Mouse (Mus musculus): ENCODE data around the gene Wscd2. TPM values are rescaled to one million over a fixed set of nuclear protein-coding genes. Genes with fewer than 3 reads are reported as not detected.
"Not testable (repeated sequence)": the region's sequence is repeated elsewhere in the genome, so short reads cannot be mapped to it uniquely, and the experiment has no call there.

The Wscd2 gene
- polyA plus RNA-seq, 1 experiment from 2014 or later = 5.6 TPM

DNA sequence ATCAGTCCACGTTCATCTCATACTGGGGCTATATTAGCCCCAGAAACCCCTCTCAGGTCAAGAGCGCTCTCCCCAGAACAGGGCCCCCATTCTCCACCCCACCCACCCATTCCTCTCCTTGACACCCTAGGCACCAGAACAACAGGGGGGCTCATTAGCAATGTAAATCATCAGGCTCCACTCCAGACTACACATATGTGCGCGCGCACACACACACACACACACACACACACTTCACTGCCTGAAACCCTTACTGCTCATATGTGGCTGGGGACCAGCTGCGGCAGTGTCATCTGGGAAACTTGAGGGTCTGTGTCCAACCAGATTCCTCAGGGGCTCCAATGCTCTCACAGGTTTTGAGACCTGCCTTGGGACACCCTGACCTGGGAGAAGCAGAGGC is 88.3 kb downstream of the Wscd2 start:
- H3K9ac ChIP-seq (ENCODE audit: low read depth, low read length) = no peak overlapping the region
- no peaks in the 10 kb centered on the region for H3K4me1 ChIP-seq (ENCODE audit: control insufficient read depth, insufficient read depth, low read length)
- H3K9me3 ChIP-seq (ENCODE audit: control insufficient read depth, low read length) = no peaks in the 10 kb centered on the region
- H3K27me3 ChIP-seq (replicated peaks; ENCODE audit: control insufficient read depth, insufficient read depth, low read length) = no peaks in the 10 kb centered on the region
- ATAC-seq = no peak
- no peak overlapping the region for H3K4me2 ChIP-seq (ENCODE audit: low read depth, low read length)
- 83% methylated on average over 6 of the region's 6 CpGs for WGBS
- no peaks in the 10 kb centered on the region for H3K36me3 ChIP-seq (ENCODE audit: control insufficient read depth, insufficient read depth, low read length)
- no peak overlapping the region for H3K27ac ChIP-seq (ENCODE audit: low read length)
- H3K4me3 ChIP-seq (ENCODE audit: low read length) = no peak overlapping the region

DNA sequence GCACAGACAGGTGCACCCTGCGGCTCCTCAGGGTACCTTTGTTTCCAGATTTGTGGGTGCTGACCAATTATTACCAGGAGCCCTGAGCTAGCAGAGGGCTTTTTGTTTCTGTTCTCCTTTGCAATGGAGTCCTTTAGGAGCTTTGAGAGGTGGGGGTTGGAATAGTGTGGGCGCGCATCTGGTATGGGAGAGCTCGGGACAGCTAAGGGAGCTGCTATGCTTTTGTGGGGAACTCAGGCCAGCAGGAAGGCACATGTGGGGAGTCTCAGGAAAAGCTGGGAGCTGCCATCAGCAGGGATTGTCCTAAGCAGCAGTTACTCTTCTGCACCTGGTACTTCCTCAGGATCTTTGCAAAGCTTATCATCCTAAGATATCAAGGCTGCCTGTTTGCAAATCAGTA is 89.0 kb downstream of the Wscd2 start:
- Histone ChIP-seq H3K27me3 (replicated peaks; ENCODE audit: control insufficient read depth, insufficient read depth, low read length) (no peaks in the 10 kb centered on the region), H3K4me1 (ENCODE audit: control insufficient read depth, insufficient read depth, low read length) (no peaks in the 10 kb centered on the region), H3K27ac (ENCODE audit: low read length) (no peak overlapping the region), H3K4me3 (ENCODE audit: low read length) (no peak overlapping the region), H3K36me3 (ENCODE audit: control insufficient read depth, insufficient read depth, low read length) (no peaks in the 10 kb centered on the region), H3K9me3 (ENCODE audit: control insufficient read depth, low read length) (no peaks in the 10 kb centered on the region), H3K4me2 (ENCODE audit: low read depth, low read length) (no peak overlapping the region), H3K9ac (ENCODE audit: low read depth, low read length) (no peak overlapping the region)
- WGBS = 71% methylated on average over 4 of the region's 4 CpGs
- ATAC-seq = no peak

DNA sequence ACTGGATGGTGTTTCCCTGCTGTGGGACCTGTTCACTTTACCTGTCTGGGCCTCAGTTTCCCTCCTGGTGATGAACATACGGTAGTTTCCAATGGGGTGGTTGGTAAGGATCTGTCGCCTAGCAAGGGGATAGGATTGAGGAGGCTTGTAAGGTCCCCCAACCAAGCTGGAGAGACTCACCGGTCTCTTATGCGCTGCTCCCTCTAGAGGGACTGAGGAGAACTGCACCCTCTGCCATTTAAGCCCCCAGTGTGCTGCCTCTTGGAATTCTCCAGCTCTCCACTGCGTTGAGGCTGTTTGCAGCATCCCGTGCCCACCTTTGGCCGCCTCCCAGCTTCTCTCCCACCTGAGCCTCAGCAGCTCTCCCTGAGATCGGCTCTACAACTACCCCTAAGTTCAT is 90.1 kb downstream of the Wscd2 start:
- Histone ChIP-seq H3K9ac (ENCODE audit: low read depth, low read length) (no peak overlapping the region), H3K27ac (ENCODE audit: low read length) (no peak overlapping the region), H3K4me3 (ENCODE audit: low read length) (no peak overlapping the region), H3K27me3 (replicated peaks; ENCODE audit: control insufficient read depth, insufficient read depth, low read length) (no peaks in the 10 kb centered on the region), H3K4me2 (ENCODE audit: low read depth, low read length) (no peak overlapping the region), H3K4me1 (ENCODE audit: control insufficient read depth, insufficient read depth, low read length) (peaks cover 5% of the 10 kb centered on the region; the same call in 1 of the 2 replicates), H3K36me3 (ENCODE audit: control insufficient read depth, insufficient read depth, low read length) (no peaks in the 10 kb centered on the region), H3K9me3 (ENCODE audit: control insufficient read depth, low read length) (no peaks in the 10 kb centered on the region)
- ATAC-seq = no peak
- WGBS = 51% methylated on average over 8 of the region's 8 CpGs

DNA sequence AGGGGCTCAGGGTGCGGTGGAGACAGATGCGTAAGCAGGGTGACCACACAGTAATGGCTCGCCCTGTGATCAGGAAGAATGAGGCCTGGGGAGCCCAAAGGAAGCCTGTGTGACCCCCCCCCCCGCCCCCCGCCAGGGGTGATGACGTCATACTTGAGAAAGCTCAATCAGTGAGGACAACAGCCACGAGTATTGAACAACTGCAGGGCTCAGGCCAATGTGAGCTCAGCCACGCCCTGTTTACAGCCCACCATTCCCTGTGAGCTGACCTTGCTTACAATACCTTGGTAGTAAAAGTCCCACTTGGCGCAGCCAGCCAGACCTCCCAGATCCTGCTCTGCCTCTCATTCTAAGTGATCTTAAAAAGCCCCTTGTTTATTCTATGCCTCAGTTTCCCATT is 90.7 kb downstream of the Wscd2 start:
- no peak for ATAC-seq
- WGBS = 50% methylated on average over 9 of the region's 9 CpGs

DNA sequence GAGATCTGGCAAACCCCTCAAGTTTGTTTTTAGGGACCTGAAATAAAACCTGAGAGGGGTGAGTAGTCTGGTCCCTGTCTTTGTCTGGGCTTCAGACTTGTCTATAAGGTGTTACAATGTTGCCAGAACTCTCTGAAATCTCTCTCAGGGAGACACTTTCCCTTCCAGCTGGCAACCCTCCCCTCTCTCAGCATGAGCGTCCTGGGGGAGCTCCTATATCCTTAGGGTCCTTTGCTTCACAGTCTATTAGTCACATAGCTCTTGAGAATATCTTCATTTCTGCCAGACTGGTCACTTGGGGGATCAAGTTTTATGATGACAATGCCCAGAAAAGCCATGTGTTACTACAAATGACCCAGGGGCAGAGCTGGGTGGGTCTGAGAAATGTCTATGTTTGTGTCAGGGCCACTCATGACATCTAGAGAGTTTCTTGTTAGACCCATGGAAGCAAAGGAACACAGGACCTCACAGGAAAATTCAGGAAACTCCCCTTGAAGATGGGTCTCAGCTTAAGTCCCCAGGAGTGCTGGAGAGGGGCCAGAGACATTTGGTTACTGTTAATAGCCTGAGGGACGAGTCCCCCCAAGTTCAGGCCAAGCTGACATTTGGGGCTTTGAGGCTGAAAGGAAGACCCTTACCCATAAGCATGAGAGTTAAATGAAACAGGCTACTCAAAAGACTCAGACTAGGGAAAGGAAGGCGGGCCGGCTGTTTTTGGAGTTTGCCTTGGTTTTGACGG is 93.5 kb downstream of the Wscd2 start:
- Histone ChIP-seq H3K4me3 (ENCODE audit: low read length) (no peak overlapping the region), H3K4me1 (ENCODE audit: control insufficient read depth, insufficient read depth, low read length) (peaks cover 5% of the 10 kb centered on the region; the same call in 1 of the 2 replicates), H3K4me2 (ENCODE audit: low read depth, low read length) (no peak overlapping the region), H3K9me3 (ENCODE audit: control insufficient read depth, low read length) (no peaks in the 10 kb centered on the region), H3K27ac (ENCODE audit: low read length) (no peak overlapping the region), H3K36me3 (ENCODE audit: control insufficient read depth, insufficient read depth, low read length) (no peaks in the 10 kb centered on the region), H3K27me3 (replicated peaks; ENCODE audit: control insufficient read depth, insufficient read depth, low read length) (no peaks in the 10 kb centered on the region), H3K9ac (ENCODE audit: low read depth, low read length) (no peak overlapping the region)
- no peak for ATAC-seq
- 58% methylated on average over 5 of the region's 5 CpGs for WGBS

More for the DNA sequence above, 90.7 kb downstream of the Wscd2 start:
- H3K36me3 ChIP-seq (ENCODE audit: control insufficient read depth, insufficient read depth, low read length) = no peaks in the 10 kb centered on the region
- H3K9me3 ChIP-seq (ENCODE audit: control insufficient read depth, low read length) = no peaks in the 10 kb centered on the region
- H3K9ac ChIP-seq (ENCODE audit: low read depth, low read length) = no peak overlapping the region
- H3K4me2 ChIP-seq (ENCODE audit: low read depth, low read length) = no peak overlapping the region
- H3K4me1 ChIP-seq (ENCODE audit: control insufficient read depth, insufficient read depth, low read length) = peaks cover 5% of the 10 kb centered on the region; the same call in 1 of the 2 replicates
- no peaks in the 10 kb centered on the region for H3K27me3 ChIP-seq (replicated peaks; ENCODE audit: control insufficient read depth, insufficient read depth, low read length)
- no peak overlapping the region for H3K4me3 ChIP-seq (ENCODE audit: low read length)
- H3K27ac ChIP-seq (ENCODE audit: low read length) = no peak overlapping the region

DNA sequence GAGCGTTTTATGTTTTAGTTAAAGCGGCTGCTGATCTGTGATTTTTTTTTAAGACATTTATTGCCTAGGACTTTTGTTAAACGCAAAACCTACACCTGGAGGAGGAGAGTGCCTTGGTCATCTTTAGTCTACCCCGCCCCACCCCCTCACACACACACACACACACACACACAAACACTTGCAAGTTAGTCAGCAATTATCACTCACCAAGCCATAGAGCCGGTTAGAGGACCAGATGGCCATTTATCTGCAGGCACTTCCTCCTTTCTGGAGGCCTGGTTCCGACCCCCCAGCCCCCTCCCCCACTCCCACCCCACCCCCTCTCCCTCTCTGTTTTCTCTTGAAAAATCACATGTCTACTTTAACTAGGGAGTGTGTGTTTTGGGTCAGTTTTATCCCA is 94.3 kb downstream of the Wscd2 start:
- no peaks in the 10 kb centered on the region for H3K9me3 ChIP-seq (ENCODE audit: control insufficient read depth, low read length)
- no peaks in the 10 kb centered on the region for H3K36me3 ChIP-seq (ENCODE audit: control insufficient read depth, insufficient read depth, low read length)
- peaks cover 5% of the 10 kb centered on the region; the same call in 1 of the 2 replicates for H3K4me1 ChIP-seq (ENCODE audit: control insufficient read depth, insufficient read depth, low read length)
- 25% methylated on average over 6 of the region's 6 CpGs for WGBS
- no peak overlapping the region for H3K4me3 ChIP-seq (ENCODE audit: low read length)
- no peak overlapping the region for H3K4me2 ChIP-seq (ENCODE audit: low read depth, low read length)
- 0 out of 2 replicates have a peak, but pooled peaks have one; percentile 28 for ATAC-seq
- no peaks in the 10 kb centered on the region for H3K27me3 ChIP-seq (replicated peaks; ENCODE audit: control insufficient read depth, insufficient read depth, low read length)
- no peak overlapping the region for H3K9ac ChIP-seq (ENCODE audit: low read depth, low read length)
- H3K27ac ChIP-seq (ENCODE audit: low read length) = no peak overlapping the region; the same call in 1 of the 2 replicates

DNA sequence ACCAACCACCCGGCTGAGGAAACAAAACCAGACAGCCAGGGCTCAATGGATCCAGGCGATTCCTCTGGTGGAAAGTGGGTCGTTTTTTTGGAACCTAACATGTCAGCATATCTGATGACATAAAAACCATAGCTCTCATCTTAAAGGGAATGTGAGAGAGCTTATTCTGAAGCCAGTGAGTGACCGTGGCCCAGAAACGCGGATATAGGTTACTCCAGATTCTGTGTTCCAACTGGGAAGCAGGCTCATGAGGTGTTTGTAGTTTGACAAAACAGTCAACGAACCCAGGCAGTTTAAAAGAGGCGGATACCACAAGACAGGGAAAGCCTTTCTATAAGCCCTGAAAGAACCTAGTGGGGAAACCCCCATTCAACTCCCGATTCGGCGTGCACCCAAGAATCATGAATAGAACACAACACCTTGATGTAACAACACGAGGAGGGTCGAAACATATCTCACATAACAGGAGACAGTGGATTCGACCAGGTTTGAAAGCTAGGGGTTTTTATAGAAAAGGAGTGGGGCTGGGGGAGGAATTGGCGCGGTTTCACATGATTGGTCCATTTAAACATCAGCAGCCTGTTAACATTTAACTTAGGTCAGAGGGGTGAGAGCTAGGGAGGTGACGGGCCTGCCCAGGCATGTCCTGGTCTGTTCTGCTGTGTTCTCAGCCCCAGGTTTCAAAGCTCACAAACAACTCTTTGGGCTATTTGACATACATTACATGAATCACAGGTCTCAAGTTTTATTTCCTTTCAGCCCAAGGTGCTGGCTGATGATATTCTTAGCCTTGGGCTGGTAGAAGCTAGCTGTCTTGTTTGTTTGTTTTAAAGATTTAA is 95.7 kb downstream of the Wscd2 start:
- H3K36me3 ChIP-seq (ENCODE audit: control insufficient read depth, insufficient read depth, low read length); H3K9me3 ChIP-seq (ENCODE audit: control insufficient read depth, low read length); H3K4me1 ChIP-seq (ENCODE audit: control insufficient read depth, insufficient read depth, low read length); ATAC-seq; H3K27me3 ChIP-seq (replicated peaks; ENCODE audit: control insufficient read depth, insufficient read depth, low read length); H3K4me2 ChIP-seq (ENCODE audit: low read depth, low read length); H3K4me3 ChIP-seq (ENCODE audit: low read length); H3K9ac ChIP-seq (ENCODE audit: low read depth, low read length); H3K27ac ChIP-seq (ENCODE audit: low read length): not testable (repeated sequence)
- 76% methylated on average over 17 of the region's 17 CpGs for WGBS

DNA sequence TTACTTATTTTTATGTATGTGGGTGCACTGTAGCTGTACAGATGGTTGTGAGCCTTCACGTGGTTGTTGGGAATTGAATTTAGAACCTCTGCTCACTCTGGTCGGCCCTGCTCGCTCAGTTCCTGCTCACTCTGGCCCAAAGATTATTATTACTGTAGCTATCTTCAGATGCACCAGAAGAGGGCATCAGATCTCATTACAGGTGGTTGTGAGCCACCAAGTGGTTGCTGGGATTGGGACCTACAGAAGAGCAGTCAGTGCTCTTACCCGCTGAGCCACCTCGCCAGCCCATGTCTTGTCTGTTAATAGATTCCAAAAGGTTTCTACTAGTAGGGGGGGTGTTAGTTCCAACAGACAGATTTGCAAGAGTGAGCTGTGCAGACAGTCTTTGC is 96.3 kb downstream of the Wscd2 start:
- H3K27ac ChIP-seq (ENCODE audit: low read length); H3K4me1 ChIP-seq (ENCODE audit: control insufficient read depth, insufficient read depth, low read length); H3K9ac ChIP-seq (ENCODE audit: low read depth, low read length); H3K27me3 ChIP-seq (replicated peaks; ENCODE audit: control insufficient read depth, insufficient read depth, low read length); H3K4me3 ChIP-seq (ENCODE audit: low read length); H3K36me3 ChIP-seq (ENCODE audit: control insufficient read depth, insufficient read depth, low read length); H3K9me3 ChIP-seq (ENCODE audit: control insufficient read depth, low read length); H3K4me2 ChIP-seq (ENCODE audit: low read depth, low read length); ATAC-seq: not testable (repeated sequence)
- 64% methylated on average over 5 of the region's 5 CpGs for WGBS

DNA sequence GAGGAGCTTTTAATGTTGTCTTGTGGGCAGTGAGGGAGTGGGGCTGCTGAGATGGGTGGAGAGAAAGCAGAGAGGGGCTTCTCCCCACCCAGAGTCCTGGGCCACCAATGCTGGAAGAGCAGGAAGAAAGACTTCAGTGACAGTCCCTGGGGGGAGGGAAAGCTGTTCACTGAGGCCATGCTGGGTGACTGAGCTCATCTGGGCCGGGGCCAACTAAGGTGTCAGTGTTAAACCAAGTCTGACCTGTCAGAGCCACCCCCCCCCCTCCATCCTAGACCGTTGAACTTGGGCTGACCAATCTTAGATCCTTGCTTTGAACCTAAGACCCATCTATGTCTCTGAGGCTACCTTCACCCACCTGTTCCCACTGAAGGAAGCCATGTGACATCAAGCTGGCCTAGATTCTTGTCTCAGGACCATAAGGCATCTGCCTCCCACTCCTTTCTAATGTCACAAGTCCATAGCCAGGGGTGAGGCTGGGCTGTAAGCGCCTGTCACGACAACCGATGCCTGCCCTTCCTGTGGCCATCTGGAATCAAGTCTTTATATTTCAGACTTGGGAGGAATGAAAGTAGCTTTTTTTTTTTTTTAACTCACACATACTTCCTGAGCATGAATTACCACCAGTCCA is 100.0 kb downstream of the Wscd2 start:
- Histone ChIP-seq H3K9me3 (ENCODE audit: control insufficient read depth, low read length) (no peaks in the 10 kb centered on the region), H3K27ac (ENCODE audit: low read length) (no peak overlapping the region), H3K27me3 (replicated peaks; ENCODE audit: control insufficient read depth, insufficient read depth, low read length) (no peaks in the 10 kb centered on the region), H3K4me3 (ENCODE audit: low read length) (no peak overlapping the region), H3K36me3 (ENCODE audit: control insufficient read depth, insufficient read depth, low read length) (no peaks in the 10 kb centered on the region), H3K4me2 (ENCODE audit: low read depth, low read length) (no peak overlapping the region), H3K9ac (ENCODE audit: low read depth, low read length) (no peak overlapping the region), H3K4me1 (ENCODE audit: control insufficient read depth, insufficient read depth, low read length) (no peaks in the 10 kb centered on the region)
- WGBS = 73% methylated on average over 5 of the region's 5 CpGs
- ATAC-seq = no peak

Data from intestine, embryonic 16.5 days (tissue).